Mouse (Mus musculus): ENCODE measurements around the gene Coa4.

DNA sequence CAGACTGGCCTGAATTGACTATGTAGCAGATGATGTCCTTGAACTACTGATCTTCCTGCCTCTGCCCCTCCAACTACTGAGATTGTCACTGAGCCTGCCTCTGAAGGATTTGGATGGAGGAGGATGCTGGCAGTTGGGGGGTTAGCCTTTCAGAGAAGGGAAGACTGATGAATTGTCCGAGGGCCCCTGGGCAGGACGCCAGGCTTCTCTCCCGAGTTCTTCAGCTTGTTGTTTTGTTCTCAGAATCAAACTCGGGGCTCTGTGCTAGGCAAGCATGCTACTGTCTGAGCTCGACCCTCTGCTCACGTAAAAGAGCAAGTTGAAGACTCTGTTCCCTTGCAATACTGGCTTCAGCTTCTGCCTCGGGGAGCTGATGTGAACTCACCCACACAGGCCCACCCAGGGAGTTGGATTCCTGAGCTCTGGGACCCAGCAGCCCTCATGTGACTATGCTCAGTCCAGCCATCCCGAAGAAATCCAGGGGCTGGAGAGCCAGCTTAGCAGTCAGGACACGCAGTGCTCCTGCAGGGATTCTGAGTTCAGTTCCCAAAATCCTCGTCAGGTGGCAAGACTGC is 48.3 kb upstream of the Coa4 start:
- TF ChIP-seq CTCF (IDR thresholded peaks at IDR 0.05; ENCODE audit: borderline replicate concordance, insufficient read depth, low read depth, low read length) = no peak
- no peak for TF ChIP-seq POLR2A (IDR thresholded peaks at IDR 0.05; ENCODE audit: borderline replicate concordance, insufficient read depth, low read length)
